Mouse (Mus musculus) lung, postnatal 36 days (tissue): ENCODE results near the gene Olfr530.

ENCODE experiments used
- DNase-seq: peaks from one replicate; pipeline ENCODE4 v3.0.0; 2022; ENCODE audit warnings: mixed read lengths

Olfr530 gene

GRCm38 (mm10) chr7:140376231-140376630 lies at the start of gene Olfr530:
Gene Olfr530 (minus strand): TSS chr7:140376331.
- no peak for DNase-seq

GRCm38 (mm10) chr7:140421539-140421938 lies 45.4 kb upstream of the Olfr530 start, which contains the start of gene Olfr532:
Gene Olfr532 (minus strand): TSS chr7:140421639.
- no peak for DNase-seq

- DNase-seq = no peak
These were observed 26.7 kb upstream of the Olfr530 start, which contains the start of gene Olfr531 for GRCm38 (mm10) chr7:140402818-140403217. Gene Olfr531 (minus strand): TSS chr7:140402918.

GRCm38 (mm10) chr7:140376911-140377310 lies 780 bp upstream of the Olfr530 start:
- DNase-seq = no peak

GRCm38 (mm10) chr7:140374300-140374699 lies 1.8 kb downstream of the Olfr530 start:
- DNase-seq = no peak

GRCm38 (mm10) chr7:140361571-140361970 lies 14.6 kb downstream of the Olfr530 start, which contains the start of gene Olfr60:
Gene Olfr60 (minus strand): TSS chr7:140361671.
- no peak for DNase-seq

- DNase-seq = no peak
These were observed 42.4 kb downstream of the Olfr530 start, which contains the start of gene Olfr527 for GRCm38 (mm10) chr7:140333717-140334116. Gene Olfr527 (plus strand): TSS chr7:140334017.

- no peak for DNase-seq
These were observed 46.3 kb downstream of the Olfr530 start for GRCm38 (mm10) chr7:140329766-140330304.
